Comparison of ENCODE assay signal across 18 mouse cellular contexts in the genomic region with DNA sequence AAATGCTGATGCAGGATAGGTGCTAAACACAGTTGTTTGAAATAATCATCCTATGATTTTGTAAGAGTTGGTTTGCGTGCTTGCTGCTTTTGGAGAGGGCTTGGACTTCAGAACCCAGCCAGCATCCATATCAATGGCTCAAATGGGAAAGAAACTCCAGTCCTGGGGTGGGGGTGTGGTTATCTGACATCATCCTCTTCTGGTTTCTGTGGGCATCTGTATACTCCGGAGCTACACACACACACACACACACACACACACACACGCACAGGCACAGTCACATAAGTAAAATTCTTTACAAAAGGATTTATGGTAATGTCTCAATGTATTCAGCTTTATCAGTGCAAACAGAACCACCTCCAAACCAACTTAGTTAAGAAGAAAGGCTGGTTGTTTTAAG. TPM values are rescaled to one million over a fixed set of nuclear protein-coding genes. Genes with fewer than 3 reads are reported as not detected.
"Had no signal": no experiment of that assay in that cellular context is flagged by ENCODE, and none has a peak within 500 bp of the region (broad histone marks: within the 10 kb centered on the region; RNA-seq: fewer than 3 reads in every experiment).

No protein-coding gene starts in this region.

- H3K9me3 ChIP-seq: kidney, embryonic 15.5 days; liver, embryonic 15.5 days; midbrain, embryonic 10.5 days; midbrain, embryonic 15.5 days; neural tube, embryonic 13.5 days had no signal

- H3K36me3 ChIP-seq: kidney, embryonic 15.5 days; liver, embryonic 15.5 days; midbrain, embryonic 10.5 days; midbrain, embryonic 15.5 days; neural tube, embryonic 13.5 days had no signal

- H3K9ac ChIP-seq: kidney, embryonic 15.5 days; liver, embryonic 15.5 days; midbrain, embryonic 15.5 days; neural tube, embryonic 13.5 days had no signal

- DNase-seq: kidney, adult 2 months; kidney, postnatal 14 days; left cerebral cortex, postnatal 4 days; retina, postnatal 1 day; thymus, adult 2 months; thymus, postnatal 25 days had no signal

- H3K4me1 ChIP-seq: liver, embryonic 15.5 days had no signal

- H3K27ac ChIP-seq: kidney, embryonic 15.5 days; liver, embryonic 15.5 days; midbrain, embryonic 10.5 days; midbrain, embryonic 15.5 days; neural tube, embryonic 13.5 days had no signal

- ATAC-seq: inflammation-experienced regulatory T-cells, adult 6 months; midbrain, embryonic 15.5 days had no signal

- H3K4me2 ChIP-seq: kidney, embryonic 15.5 days; liver, embryonic 11.5 days; liver, embryonic 15.5 days had no signal

- H3K4me3 ChIP-seq: kidney, embryonic 15.5 days; liver, embryonic 15.5 days; midbrain, embryonic 10.5 days; midbrain, embryonic 15.5 days; neural tube, embryonic 13.5 days had no signal

RNA-seq across cellular contexts. Expression of gene Mcidas, which starts 6.4 kb away (rescaled TPM):
- polyA plus RNA-seq: inflammation-experienced regulatory T-cells, adult 6 months; kidney, adult 2 months; kidney, embryonic 15.5 days; large intestine, adult 2 months; limb, embryonic 14.5 days; liver, embryonic 11.5 days; liver, embryonic 15.5 days; spleen, adult 2 months; testis, adult 2 months had no signal

RNA-seq across cellular contexts. Expression of gene Ccno, which starts 12.5 kb away (rescaled TPM):
- polyA plus RNA-seq: inflammation-experienced regulatory T-cells, adult 6 months; neural tube, embryonic 13.5 days had no signal

RNA-seq across cellular contexts. Expression of gene Cdc20b, which starts 34.8 kb away (rescaled TPM):
- polyA plus RNA-seq: inflammation-experienced regulatory T-cells, adult 6 months; kidney, adult 2 months; kidney, embryonic 15.5 days; limb, embryonic 14.5 days; liver, embryonic 11.5 days; liver, embryonic 15.5 days; neural tube, embryonic 13.5 days; urinary bladder, adult 2 months had no signal

RNA-seq across cellular contexts. Expression of gene Gpx8, which starts 46.1 kb away (rescaled TPM):
- polyA plus RNA-seq: inflammation-experienced regulatory T-cells, adult 6 months had no signal
